Mouse (Mus musculus) thymus, adult 2 months (tissue): Measurements from ENCODE around the gene Rangap1.

ENCODE experiments used
- CTCF ChIP-seq: fragments of 200-500 bp; IDR thresholded peaks from 2 replicates; pipeline ENCODE4 v1.5.1; 2012; ENCODE audit warnings: mild to moderate bottlenecking, control low read depth, low read length, moderate library complexity, borderline replicate concordance; ENCODE audit not compliant: control insufficient read depth, poor library complexity, insufficient read depth; ENCODE audit errors: extremely low read depth
- POLR2A ChIP-seq: fragments of 200-500 bp; IDR thresholded peaks from 2 replicates; pipeline ENCODE4 v1.6.1; 2012; ENCODE audit warnings: mild to moderate bottlenecking, low read length, control low read depth, moderate library complexity; ENCODE audit not compliant: control insufficient read depth, poor library complexity, insufficient read depth; ENCODE audit errors: extremely low read depth

GRCm38 (mm10) chr15:81759542-81759941 lies 14.2 kb upstream of the Rangap1 start:
- TF ChIP-seq CTCF (no peak), POLR2A (no peak)
